Mouse (Mus musculus): ENCODE measurements at regions not wholly inside any gene's neighbourhood (a gene's known extent, or its start where the extent isn't known, plus 50 kb on each side); places are given as distances from the start of the nearest gene placed in this dataset.

- peak; percentile 5 for DNase-seq
Observed at GRCm38 (mm10) chr1:8019448-8019847, 3211.8 kb downstream of the Gm37988 start.

Data from layer of hippocampus, adult 9-11 months (tissue).